Mouse (Mus musculus) brain, embryonic 18.5 days (tissue): ENCODE data around the gene Bub1b.

Experiments used
- DNase-seq: peaks from one replicate; pipeline ENCODE4 v3.0.0-alpha.2; 2012; ENCODE audit warnings: low read depth, low spot score

Bub1b gene

DNA sequence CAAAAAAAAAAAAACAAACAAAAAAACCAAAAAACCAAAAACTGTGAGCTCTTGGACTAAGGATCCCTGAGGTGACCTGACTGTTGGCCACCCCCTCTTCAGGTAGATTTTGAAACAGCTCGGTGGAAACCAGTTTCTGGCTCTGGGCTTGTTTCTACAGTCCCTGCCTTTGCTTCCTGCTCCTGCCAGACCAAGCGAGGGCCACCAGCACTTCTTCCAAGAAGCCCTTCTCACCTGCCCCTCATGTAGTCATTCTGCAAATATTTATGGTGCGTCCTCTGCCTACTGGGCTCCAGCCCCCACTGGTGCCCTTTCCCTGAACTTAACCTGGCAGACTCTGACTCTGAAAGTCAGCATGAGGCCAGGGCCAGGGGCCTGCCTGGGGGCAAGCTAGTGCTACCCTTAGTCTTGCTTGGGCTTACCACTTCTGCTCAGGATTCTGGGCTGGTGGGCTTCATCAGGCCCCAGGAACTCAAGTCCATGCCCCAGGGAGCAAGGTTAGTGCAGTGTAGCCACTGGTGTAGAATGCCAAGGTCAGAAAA, 67.0 kb downstream of the Bub1b start:
- no peak for DNase-seq

DNA sequence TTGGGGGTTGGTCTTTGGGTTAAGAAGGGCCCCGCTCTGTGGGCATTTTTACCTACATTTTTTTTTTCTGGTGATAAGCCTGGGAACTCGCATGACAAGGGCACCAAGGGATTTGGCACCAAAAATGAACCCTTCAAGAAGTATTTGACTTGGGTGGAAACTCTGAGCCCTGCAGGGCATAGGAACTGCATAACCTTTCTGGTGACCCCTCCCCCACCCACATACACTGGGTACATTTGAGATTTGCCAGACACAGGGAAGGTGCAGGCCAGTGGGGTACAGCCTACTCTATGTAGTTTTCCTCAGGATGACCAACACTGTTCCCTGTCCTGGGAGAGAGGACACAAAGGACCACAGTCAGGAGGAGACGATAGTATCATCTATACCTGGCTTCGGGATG, 67.6 kb downstream of the Bub1b start:
- DNase-seq: no peak

GRCm38 (mm10) chr2:118667181-118667580, 69.2 kb downstream of the Bub1b start:
- DNase-seq: no peak

DNA sequence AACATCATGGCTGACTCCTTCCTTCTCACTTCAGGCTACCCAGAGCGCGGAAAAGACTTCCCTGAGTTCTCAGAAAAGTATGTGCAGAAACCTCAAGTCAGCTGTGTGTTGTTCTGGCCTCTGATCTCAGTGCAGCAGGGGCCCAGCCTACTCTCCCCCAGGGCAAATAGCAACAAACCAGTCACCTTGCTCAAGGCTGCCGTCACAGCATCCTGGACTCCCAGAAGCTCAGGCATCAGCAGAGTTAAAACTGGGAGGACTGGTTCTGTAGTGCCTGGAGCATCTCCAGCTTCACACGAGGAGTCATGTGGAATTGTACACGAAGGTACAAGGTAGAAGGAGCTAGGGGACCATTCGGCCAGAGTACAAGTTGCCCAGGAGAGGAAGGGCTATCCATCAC, 71.2 kb downstream of the Bub1b start:
- DNase-seq: no peak

- no peak for DNase-seq
Observed at GRCm38 (mm10) chr2:118669785-118670184, 71.8 kb downstream of the Bub1b start.

DNA sequence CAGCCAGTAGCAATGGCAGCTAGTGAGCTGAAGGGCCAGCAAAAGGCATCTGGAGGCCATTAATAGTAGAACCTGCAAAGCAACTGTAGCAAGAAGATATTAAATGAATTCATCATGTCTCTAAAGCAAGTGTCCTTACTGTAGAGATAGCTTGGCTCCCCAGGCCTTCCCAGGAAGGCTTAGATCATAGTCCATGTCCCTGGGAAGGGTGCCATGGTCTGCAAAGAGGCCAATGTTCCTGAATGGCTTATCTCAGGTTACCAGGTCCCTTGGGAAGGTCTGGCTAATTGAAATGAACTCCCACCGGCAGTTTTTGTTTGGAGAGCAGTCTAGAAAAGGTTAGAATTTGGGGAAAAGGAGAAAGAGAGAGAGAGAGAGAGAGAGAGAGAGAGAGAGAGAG, 73.7 kb downstream of the Bub1b start:
- DNase-seq: no peak

- no peak for DNase-seq
Observed at GRCm38 (mm10) chr2:118673686-118674465, 75.9 kb downstream of the Bub1b start.

DNA sequence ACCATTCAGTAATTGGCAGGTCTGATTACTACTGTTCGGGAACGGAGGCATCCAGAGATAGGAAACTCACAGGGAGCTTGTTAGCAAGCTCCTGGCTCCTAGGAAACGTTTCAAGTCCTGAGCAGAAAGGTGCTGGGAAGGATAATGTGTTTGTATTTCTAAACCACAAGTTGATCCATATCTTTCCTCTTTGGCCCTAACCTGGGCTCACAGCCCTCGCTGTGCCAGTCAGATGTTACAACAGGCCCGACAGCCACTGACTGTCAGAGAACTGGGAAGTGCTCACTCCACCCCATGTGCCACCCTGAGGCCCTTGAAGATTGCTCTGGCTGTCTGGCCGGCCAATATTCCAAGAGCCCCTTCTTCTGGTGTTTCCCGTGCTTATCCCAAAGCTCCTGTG, 76.5 kb downstream of the Bub1b start:
- no peak for DNase-seq

GRCm38 (mm10) chr2:118676839-118677741, 79.1 kb downstream of the Bub1b start:
- no peak for DNase-seq

GRCm38 (mm10) chr2:118677817-118678216, 79.8 kb downstream of the Bub1b start:
- no peak for DNase-seq

DNA sequence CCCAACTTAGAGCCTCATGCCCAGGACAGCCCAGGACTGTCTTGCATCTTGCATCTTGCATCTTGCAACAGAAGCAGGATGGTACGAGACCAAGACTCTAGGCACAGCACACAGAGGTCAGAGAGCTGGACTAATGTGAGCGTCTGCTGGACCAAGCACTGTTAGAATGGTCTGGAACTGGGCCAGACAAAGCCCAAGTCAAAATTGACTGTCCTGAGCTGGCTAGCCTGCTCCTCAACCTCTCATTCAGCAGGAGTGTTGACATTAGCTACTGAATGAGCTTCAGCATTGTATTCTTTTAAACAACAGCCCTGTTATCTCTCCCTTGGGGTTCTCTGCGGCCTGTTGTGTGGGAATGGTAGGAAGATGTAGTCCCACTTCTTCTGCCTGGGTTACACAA, 81.6 kb downstream of the Bub1b start:
- no peak for DNase-seq

- DNase-seq: no peak
Observed at GRCm38 (mm10) chr2:118680926-118681325, 82.9 kb downstream of the Bub1b start.

GRCm38 (mm10) chr2:118682544-118683260, 84.7 kb downstream of the Bub1b start:
- DNase-seq: no peak

DNA sequence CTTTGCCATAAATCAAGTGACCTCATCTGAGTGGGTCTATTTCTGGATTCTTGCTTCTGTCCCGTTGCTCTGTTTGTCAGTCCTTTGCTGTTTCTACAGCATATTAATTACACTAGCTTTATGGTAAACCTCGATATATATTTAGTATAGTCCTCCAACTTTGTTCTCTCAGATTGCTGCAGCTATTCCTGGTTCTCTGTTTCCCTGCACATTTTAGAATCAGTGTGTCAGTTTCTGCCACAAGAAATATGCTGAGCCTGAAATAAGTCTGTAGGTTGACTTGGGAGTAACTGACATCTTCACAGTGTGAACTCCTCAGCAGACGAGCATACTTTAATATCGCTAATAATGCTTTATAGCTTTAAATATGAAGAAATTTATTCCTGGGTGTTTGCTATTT, 87.1 kb downstream of the Bub1b start:
- no peak for DNase-seq

DNA sequence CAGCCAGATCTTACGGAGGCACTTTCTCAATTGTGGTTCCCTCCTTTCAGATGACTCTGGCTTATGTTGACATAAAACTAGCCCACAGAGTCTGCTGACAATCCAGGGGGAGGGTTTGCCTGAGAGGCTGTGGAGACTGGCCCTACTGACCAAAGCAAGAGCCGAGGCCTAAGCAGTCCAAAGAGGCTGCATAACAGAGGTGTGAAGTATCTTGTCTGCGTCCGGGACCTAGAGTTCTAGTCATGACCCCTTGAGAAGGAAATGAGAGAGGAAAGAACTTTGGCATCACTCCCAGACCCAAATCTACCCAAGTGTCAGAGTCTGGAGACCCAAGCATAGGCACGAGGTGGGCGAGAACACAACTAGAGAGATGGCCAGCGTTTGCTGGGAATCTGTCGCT, 88.7 kb downstream of the Bub1b start:
- no peak for DNase-seq

DNA sequence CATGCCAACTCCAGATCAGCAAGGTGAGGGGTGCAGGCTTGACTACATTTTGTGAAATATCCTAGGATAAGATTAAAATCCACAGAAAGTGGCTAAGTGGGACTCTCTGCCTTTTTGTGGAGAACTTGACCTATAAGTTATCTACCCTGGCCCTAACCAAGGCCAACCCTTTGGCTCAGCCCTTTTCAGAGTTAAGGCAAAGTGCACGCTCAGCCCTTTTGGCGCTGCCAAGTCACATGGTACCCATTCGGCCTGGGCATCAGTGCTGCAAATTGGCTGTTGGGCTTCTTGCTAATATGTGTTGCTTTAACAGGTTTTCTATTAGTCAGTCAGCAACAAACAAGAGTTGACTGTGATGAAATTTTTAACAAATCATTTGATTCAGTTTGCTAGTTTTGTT, 89.8 kb downstream of the Bub1b start:
- no peak for DNase-seq

DNA sequence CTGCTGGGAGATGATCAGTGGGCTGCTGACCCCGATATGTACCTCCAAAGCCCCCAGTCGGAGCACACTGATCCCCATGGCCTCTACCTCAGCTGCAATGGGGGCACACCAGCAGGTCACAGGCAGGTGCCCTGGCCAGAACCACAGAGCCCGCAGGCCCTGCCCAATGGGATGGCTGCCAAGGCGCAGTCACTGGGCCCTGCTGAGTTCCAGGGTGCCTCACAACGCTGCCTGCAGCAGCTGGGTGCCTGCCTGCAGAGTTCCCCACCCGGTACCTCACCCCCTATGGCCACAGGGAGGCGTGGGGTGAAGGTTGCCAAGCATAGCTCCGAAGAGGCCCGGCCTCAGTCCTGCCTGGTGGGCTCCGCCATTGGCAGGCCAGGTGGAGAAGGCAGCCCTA, 91.9 kb downstream of the Bub1b start:
- no peak for DNase-seq
